In genomic region chr7:28726600-28726999, GRCm38 (mm10) we compare ENCODE assay signal across 8 mouse cellular contexts. TPM values are rescaled to one million over a fixed set of nuclear protein-coding genes. Genes with fewer than 3 reads are reported as not detected.
DNase-seq lines count a peak whose midpoint lies in the region; ATAC-seq and TF ChIP-seq lines count a peak whose summit lies in the region.

No protein-coding gene starts in this region.

- H3K4me2 ChIP-seq in midbrain, embryonic 11.5 days = no peak overlapping the region

- no peaks in the 10 kb centered on the region for H3K9me3 ChIP-seq in midbrain, embryonic 11.5 days (ENCODE audit: control insufficient read depth, low read length)

- DNase-seq in Patski (ENCODE audit: low read depth, low spot score) = peak; percentile 30
- peak; percentile 92 to 95 for DNase-seq in cerebellum, postnatal 10 days
- DNase-seq in frontal cortex, postnatal 14 days (ENCODE audit: low spot score in 2 of 2) = peak; percentile 66 to 70
- peak; percentile 59 to 81 for DNase-seq in left cerebral cortex, adult 8-10 months (ENCODE audit: low spot score in 2 of 2)
- DNase-seq in midbrain, embryonic 11.5 days (ENCODE audit: low spot score, missing footprints) = peak; percentile 97
- DNase-seq in right cerebral cortex, postnatal 4 days = peak; percentile 86
- peak; percentile 58 to 81 for DNase-seq in urinary bladder, postnatal 4 days (ENCODE audit: low spot score in 2 of 2)

- no peak overlapping the region for H3K27ac ChIP-seq in midbrain, embryonic 11.5 days (ENCODE audit: low read depth, low read length)

- no peaks in the 10 kb centered on the region for H3K27me3 ChIP-seq in Patski
- no peaks in the 10 kb centered on the region; the same call in 1 of the 2 replicates for H3K27me3 ChIP-seq in midbrain, embryonic 11.5 days (ENCODE audit: control insufficient read depth, insufficient read depth, low read length)

- no peaks in the 10 kb centered on the region for H3K4me1 ChIP-seq in midbrain, embryonic 11.5 days (ENCODE audit: control insufficient read depth, insufficient read depth, low read length)

- 7% methylated on average over 14 of the region's 14 CpGs for WGBS in midbrain, embryonic 11.5 days

- peak; percentile 24 for ATAC-seq in Patski
- ATAC-seq in inflammation-experienced regulatory T-cells, adult 6 months = peak; percentile 87
- ATAC-seq in midbrain, embryonic 11.5 days (ENCODE audit: low FRiP score) = peak; percentile 62; the same call in 1 of the 2 replicates

- no peak overlapping the region for H3K4me3 ChIP-seq in midbrain, embryonic 11.5 days (ENCODE audit: low read depth, low read length)

- in situ Hi-C loops in Patski (cut with MboI; ENCODE audit: low pct_unique_long_range_greater_than_20kb) = loop anchor here (5.0 kb wide), 2 partner anchors 124 to 284 kb away; no protein-coding TSS in a partner anchor

- POLR2A ChIA-PET in Patski (lab: Charles Lee) = no interaction called here

- CTCF ChIA-PET in Patski (lab: Charles Lee) = interaction anchor here (1.0 to 1.2 kb wide), 2 partner anchors 36 to 285 kb away, joined by 3 read pairs; no protein-coding TSS in a partner anchor

- peak; percentile 95 for TF ChIP-seq CTCF in Patski (IDR thresholded peaks at IDR 0.05)

- no peaks in the 10 kb centered on the region for H3K36me3 ChIP-seq in midbrain, embryonic 11.5 days (ENCODE audit: control insufficient read depth, insufficient read depth, low read length)

- H3K9ac ChIP-seq in midbrain, embryonic 11.5 days (ENCODE audit: low read length) = no peak overlapping the region

RNA-seq across cellular contexts. Expression of gene Fbxo17, which starts 10.0 kb away (rescaled TPM):
- 5.9 TPM for polyA plus RNA-seq in Patski (2021)
- 1 to 10 TPM; 1.4 to 9.9 (median 6.4) TPM for polyA plus RNA-seq in inflammation-experienced regulatory T-cells, adult 6 months (2017; shearing (Covaris generic))
- 1 to 10 TPM; 1.8 to 4.3 (median 2.8) TPM for total RNA-seq in left cerebral cortex, adult 8-10 months (2022)
- polyA plus RNA-seq in midbrain, embryonic 11.5 days (2014; fragmentation: Nextera tagmentation; extraction: Ambion mirVana) = 5.8 and 6.0 TPM in 2 replicates

RNA-seq across cellular contexts. Expression of gene Mrps12, which starts 15.0 kb away (rescaled TPM):
- polyA plus RNA-seq in Patski (2021) = 65.8 TPM
- polyA plus RNA-seq in inflammation-experienced regulatory T-cells, adult 6 months (2017; shearing (Covaris generic)) = 10 to 100 TPM; 55.8 to 67.1 (median 65.2) TPM
- total RNA-seq in left cerebral cortex, adult 8-10 months (2022) = 10 to 100 TPM; 54.2 to 65.8 (median 60.4) TPM
- polyA plus RNA-seq in midbrain, embryonic 11.5 days (2014; fragmentation: Nextera tagmentation; extraction: Ambion mirVana) = 127 and 135 TPM in 2 replicates

RNA-seq across cellular contexts. Expression of gene Sars2, which starts 15.2 kb away (rescaled TPM):
- polyA plus RNA-seq in Patski (2021) = 14.8 TPM
- 10 to 100 TPM in 2 of 3 experiments, 1 to 10 TPM in 1; 9.1 to 13.2 (median 10.8) TPM for polyA plus RNA-seq in inflammation-experienced regulatory T-cells, adult 6 months (2017; shearing (Covaris generic))
- total RNA-seq in left cerebral cortex, adult 8-10 months (2022) = 10 to 100 TPM; 11.5 to 15.7 (median 13.9) TPM
- 25.9 and 27.7 TPM in 2 replicates for polyA plus RNA-seq in midbrain, embryonic 11.5 days (2014; fragmentation: Nextera tagmentation; extraction: Ambion mirVana)

RNA-seq across cellular contexts. Expression of gene Ccer2, which starts 29.4 kb away (rescaled TPM):
- not detected for polyA plus RNA-seq in Patski (2021)
- polyA plus RNA-seq in inflammation-experienced regulatory T-cells, adult 6 months (2017; shearing (Covaris generic)) = not detected
- total RNA-seq in left cerebral cortex, adult 8-10 months (2022) = 1 to 10 TPM; 1.7 to 2.8 (median 2.4) TPM
- polyA plus RNA-seq in midbrain, embryonic 11.5 days (2014; fragmentation: Nextera tagmentation; extraction: Ambion mirVana) = not detected in 2 replicates

RNA-seq across cellular contexts. Expression of gene Fbxo27, which starts 34.0 kb away (rescaled TPM):
- polyA plus RNA-seq in Patski (2021) = not detected
- polyA plus RNA-seq in inflammation-experienced regulatory T-cells, adult 6 months (2017; shearing (Covaris generic)) = 1 to 10 TPM in 2 of 3 experiments, under 1 TPM in 1; 0.93 to 4.4 (median 1.3) TPM
- 10 to 100 TPM; 18.3 to 20.9 (median 20.4) TPM for total RNA-seq in left cerebral cortex, adult 8-10 months (2022)
- 3.8 TPM in 2 replicates for polyA plus RNA-seq in midbrain, embryonic 11.5 days (2014; fragmentation: Nextera tagmentation; extraction: Ambion mirVana)

Comparison
In these comparisons a context has a peak if more than half of its experiments do, and no peak if none do; other contexts are left out.
1. ATAC-seq: peak in every context shown above with its lines; median percentile 87 in inflammation-experienced regulatory T-cells, adult 6 months; 62 in midbrain, embryonic 11.5 days; 24 in Patski.
2. DNase-seq: peak in every context shown above with its lines; median percentile 97 in midbrain, embryonic 11.5 days; 94 in cerebellum, postnatal 10 days; 86 in right cerebral cortex, postnatal 4 days; 70 in left cerebral cortex, adult 8-10 months; 70 in urinary bladder, postnatal 4 days; 68 in frontal cortex, postnatal 14 days; 30 in Patski.